In the genomic region with DNA sequence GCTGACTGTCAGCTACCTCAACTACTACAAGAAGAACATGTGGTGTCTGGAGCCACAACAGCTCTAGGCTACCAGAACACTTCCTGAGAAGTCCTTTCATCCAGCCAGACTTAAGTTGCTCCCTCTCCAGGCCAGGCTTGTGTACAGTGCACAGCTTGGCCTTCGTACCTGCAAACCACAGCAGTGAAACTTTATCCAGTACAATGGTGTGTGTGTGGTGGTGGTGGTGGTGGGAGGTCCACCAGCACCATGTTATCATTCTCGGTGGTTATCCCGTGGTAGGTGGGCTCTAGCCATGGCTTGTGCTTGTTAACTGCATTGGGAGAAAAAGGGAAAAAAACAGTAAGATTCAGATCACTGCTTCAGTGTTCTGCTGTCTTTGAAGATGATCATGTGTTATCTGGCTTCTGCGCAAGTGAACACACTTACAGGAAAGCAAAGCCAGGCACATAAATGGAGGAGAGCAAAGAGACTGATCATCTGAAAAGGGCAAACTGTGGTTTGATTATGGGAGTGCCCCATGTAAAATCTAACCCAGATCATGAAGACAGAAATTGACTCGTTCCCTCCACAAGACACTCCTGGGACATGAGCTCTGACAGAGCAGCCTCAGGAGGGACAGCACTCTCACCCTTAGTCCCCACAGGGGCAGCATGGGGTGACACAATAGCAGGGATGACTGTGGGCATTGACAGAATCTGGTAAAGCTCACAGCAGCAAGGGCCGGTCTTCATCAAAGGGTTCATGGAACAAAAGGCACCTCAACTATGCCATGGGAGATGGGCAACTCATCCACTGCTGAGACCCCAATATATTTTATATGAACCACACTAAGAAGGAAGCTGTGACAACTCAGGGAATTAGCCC, we compare ENCODE assay signal across 9 mouse cellular contexts. TPM values are rescaled to one million over a fixed set of nuclear protein-coding genes. Genes with fewer than 3 reads are reported as not detected.
DNase-seq lines count a peak whose midpoint lies in the region; ATAC-seq lines count a peak whose summit lies in the region.
"Not testable (repeated sequence)": the region's sequence is repeated elsewhere in the genome, so short reads cannot be mapped to it uniquely, and the experiment has no call there.
"Had no signal": no experiment of that assay in that cellular context is flagged by ENCODE, and none has a peak within 500 bp of the region (broad histone marks: within the 10 kb centered on the region; RNA-seq: fewer than 3 reads in every experiment).

No protein-coding gene starts in this region.

- H3K9me3 ChIP-seq in forebrain, embryonic 13.5 days (replicated peaks) = peaks cover 59% of the 10 kb centered on the region
- peaks cover 50% of the 10 kb centered on the region for H3K9me3 ChIP-seq in heart, embryonic 14.5 days (ENCODE audit: control insufficient read depth, low read length)
- peaks cover 30% of the 10 kb centered on the region for H3K9me3 ChIP-seq in intestine, embryonic 15.5 days
- H3K9me3 ChIP-seq in limb, embryonic 15.5 days = peaks cover 37% of the 10 kb centered on the region
- peaks cover 34% of the 10 kb centered on the region for H3K9me3 ChIP-seq in megakaryocyte, embryonic 14.5 days
- peaks cover 33% of the 10 kb centered on the region for H3K9me3 ChIP-seq in neural tube, embryonic 14.5 days (ENCODE audit: control insufficient read depth, low read length)

- H3K4me1 ChIP-seq in forebrain, embryonic 13.5 days; heart, embryonic 14.5 days (ENCODE audit: control insufficient read depth in 2 of 2, insufficient read depth in 2 of 2, low read length in 2 of 2); intestine, embryonic 15.5 days (replicated peaks); limb, embryonic 15.5 days; megakaryocyte, embryonic 14.5 days; neural tube, embryonic 14.5 days (ENCODE audit: control insufficient read depth, insufficient read depth, low read length): not testable (repeated sequence)

- H3K27ac ChIP-seq in forebrain, embryonic 13.5 days; heart, embryonic 14.5 days (replicated peaks in 1 of 2; ENCODE audit: control insufficient read depth in 1 of 2, insufficient read depth in 1 of 2, low read depth in 2 of 2, low read length in 2 of 2); intestine, embryonic 15.5 days; limb, embryonic 15.5 days; neural tube, embryonic 14.5 days (ENCODE audit: low read depth, low read length): not testable (repeated sequence)

- not testable (repeated sequence) for H3K27me3 ChIP-seq in forebrain, embryonic 13.5 days; heart, embryonic 14.5 days (ENCODE audit: control insufficient read depth, insufficient read depth, low read length); intestine, embryonic 15.5 days (replicated peaks); limb, embryonic 15.5 days; megakaryocyte, embryonic 14.5 days (replicated peaks); neural tube, embryonic 14.5 days (ENCODE audit: control insufficient read depth, insufficient read depth, low read length)

- H3K4me3 ChIP-seq in forebrain, embryonic 13.5 days; heart, embryonic 14.5 days (ENCODE audit: control insufficient read depth in 1 of 2, insufficient read depth in 1 of 2, low read depth in 1 of 2, low read length in 2 of 2); intestine, embryonic 15.5 days (replicated peaks); limb, embryonic 15.5 days; neural tube, embryonic 14.5 days (ENCODE audit: low read depth, low read length): not testable (repeated sequence)
- peak overlapping the region; percentile 57 for H3K4me3 ChIP-seq in megakaryocyte, embryonic 14.5 days (replicated peaks)

- H3K36me3 ChIP-seq in forebrain, embryonic 13.5 days (ENCODE audit: poor library complexity, severe bottlenecking); heart, embryonic 14.5 days (ENCODE audit: control insufficient read depth, insufficient read depth, low read length); intestine, embryonic 15.5 days; limb, embryonic 15.5 days; megakaryocyte, embryonic 14.5 days (replicated peaks; ENCODE audit: low read length); neural tube, embryonic 14.5 days (ENCODE audit: control insufficient read depth, insufficient read depth, low read length): not testable (repeated sequence)

- ATAC-seq in forebrain, embryonic 13.5 days = peak; percentile 65; the same call in 1 of the 2 replicates
- peak; percentile 89 for ATAC-seq in heart, embryonic 14.5 days (ENCODE audit: insufficient number of reproducible peaks, insufficient read depth, low FRiP score, low read depth)
- peak; percentile 81 for ATAC-seq in intestine, embryonic 15.5 days
- ATAC-seq in limb, embryonic 15.5 days (ENCODE audit: insufficient number of reproducible peaks, low FRiP score, low TSS enrichment, low read depth) = peak; percentile 91
- peak; percentile 77 for ATAC-seq in neural tube, embryonic 14.5 days (ENCODE audit: low read depth)

- WGBS in forebrain, embryonic 13.5 days = 75% methylated on average over 6 of the region's 6 CpGs
- WGBS in heart, embryonic 14.5 days = 69% methylated on average over 6 of the region's 6 CpGs
- WGBS in intestine, embryonic 15.5 days = 75% methylated on average over 6 of the region's 6 CpGs
- 70% methylated on average over 6 of the region's 6 CpGs for WGBS in limb, embryonic 15.5 days
- 83% methylated on average over 6 of the region's 6 CpGs for WGBS in neural tube, embryonic 14.5 days

- not testable (repeated sequence) for H3K9ac ChIP-seq in forebrain, embryonic 13.5 days; heart, embryonic 14.5 days (ENCODE audit: low read length); intestine, embryonic 15.5 days; limb, embryonic 15.5 days; neural tube, embryonic 14.5 days (replicated peaks; ENCODE audit: low read depth, low read length)

- H3K4me2 ChIP-seq in forebrain, embryonic 13.5 days; heart, embryonic 14.5 days (ENCODE audit: low read length); intestine, embryonic 15.5 days (replicated peaks); limb, embryonic 15.5 days; neural tube, embryonic 14.5 days (ENCODE audit: low read depth, low read length): not testable (repeated sequence)

- DNase-seq in adrenal gland, postnatal 4 days (ENCODE audit: low spot score in 2 of 2) = peak; percentile 18 to 41

RNA-seq across cellular contexts. Expression of a gene that starts 17.8 kb away (rescaled TPM):
- total RNA-seq in adrenal gland, postnatal 4 days (2021) = under 1 TPM in 1 of 2 experiments, not detected in 1; 0.64 TPM
- not detected in 2 replicates for polyA plus RNA-seq in forebrain, embryonic 13.5 days (2015; fragmentation: Nextera tagmentation; extraction: Ambion mirVana)
- polyA plus RNA-seq in heart, embryonic 14.5 days (2014; fragmentation: Nextera tagmentation; extraction: Ambion mirVana) = 0.19 TPM in 1 of 2 replicates, not detected in the other
- polyA plus RNA-seq in intestine, embryonic 15.5 days (2015; fragmentation: Nextera tagmentation; extraction: Ambion mirVana) = not detected in 2 replicates
- polyA plus RNA-seq in limb, embryonic 15.5 days (2015; fragmentation: Nextera tagmentation; extraction: Ambion mirVana) = 0.14 TPM in 1 of 2 replicates, not detected in the other
- not detected in 2 replicates for polyA plus RNA-seq in megakaryocyte, embryonic 14.5 days (2012; ENCODE audit: insufficient read depth, low replicate concordance)
- polyA plus RNA-seq in neural tube, embryonic 14.5 days (2014; fragmentation: Nextera tagmentation; extraction: Ambion mirVana) = not detected in 2 replicates
- polyA plus RNA-seq: cerebellum, adult 2 months; gonadal fat pad, adult 2 months had no signal

RNA-seq across cellular contexts. Expression of a gene that starts 37.8 kb away (rescaled TPM):
- under 1 TPM; 0.39 to 0.40 TPM for total RNA-seq in adrenal gland, postnatal 4 days (2021)
- not detected in 2 replicates for polyA plus RNA-seq in forebrain, embryonic 13.5 days (2015; fragmentation: Nextera tagmentation; extraction: Ambion mirVana)
- polyA plus RNA-seq in heart, embryonic 14.5 days (2014; fragmentation: Nextera tagmentation; extraction: Ambion mirVana) = not detected in 2 replicates
- polyA plus RNA-seq in intestine, embryonic 15.5 days (2015; fragmentation: Nextera tagmentation; extraction: Ambion mirVana) = 0.36 and 0.39 TPM in 2 replicates
- 0.22 TPM in 1 of 2 replicates, not detected in the other for polyA plus RNA-seq in limb, embryonic 15.5 days (2015; fragmentation: Nextera tagmentation; extraction: Ambion mirVana)
- polyA plus RNA-seq in megakaryocyte, embryonic 14.5 days (2012; ENCODE audit: insufficient read depth, low replicate concordance) = not detected in 2 replicates
- polyA plus RNA-seq in neural tube, embryonic 14.5 days (2014; fragmentation: Nextera tagmentation; extraction: Ambion mirVana) = 0.23 and 0.41 TPM in 2 replicates
- polyA plus RNA-seq: gonadal fat pad, adult 2 months had no signal
